Mouse (Mus musculus) CH12.LX (cell line): ENCODE measurements around the gene Gm10320. TPM values are rescaled to one million over a fixed set of nuclear protein-coding genes. Genes with fewer than 3 reads are reported as not detected.

Experiments
- DNase-seq: peaks from one replicate; pipeline ENCODE4 v3.0.0-alpha.2; 2013; ENCODE audit errors: extremely low read depth
- H3K27ac ChIP-seq: 2 replicates; pipeline ENCODE4 v1.5.1; 2012; ENCODE audit warnings: low read depth, mild to moderate bottlenecking, control low read depth, moderate library complexity; ENCODE audit not compliant: insufficient read depth
- H3K27me3 ChIP-seq: replicated peaks from 2 replicates; pipeline ENCODE3; 2012; ENCODE audit warnings: inconsistent platforms
- H3K36me3 ChIP-seq, 2 experiments: replicated peaks in 1 of 2; 2 replicates each; pipeline versions ENCODE3 to v1.6.1; 2012; ENCODE audit warnings: inconsistent platforms in 1 of 2, low read length in 1 of 2, mild to moderate bottlenecking in 1 of 2, mixed read lengths in 1 of 2, moderate library complexity in 1 of 2; ENCODE audit not compliant: control insufficient read depth in 1 of 2, insufficient read depth in 1 of 2
- H3K4me1 ChIP-seq, 2 experiments: 2 replicates each; pipeline ENCODE4 v1.6.1; 2012; ENCODE audit warnings: inconsistent platforms in 1 of 2, moderate library complexity in 1 of 2; ENCODE audit not compliant: insufficient read depth in 2 of 2, control insufficient read depth in 1 of 2
- H3K4me2 ChIP-seq: 2 replicates; pipeline ENCODE4 v1.6.1; 2012; ENCODE audit warnings: low read depth, mild to moderate bottlenecking, control low read depth; ENCODE audit not compliant: poor library complexity, insufficient read depth, severe bottlenecking
- H3K4me3 ChIP-seq, 3 experiments: fragments of 150-350 bp in 1 of 3; sonication (generic) in 1 of 3; replicated peaks in 1 of 3; 2 replicates each; pipeline versions ENCODE3 to v1.5.1; 2011 to 2012; ENCODE audit warnings: low read depth in 2 of 3, low read length in 2 of 3, mild to moderate bottlenecking in 2 of 3, moderate library complexity in 2 of 3, control low read depth in 1 of 3, improper control_type of control experiment in 1 of 3, inconsistent platforms in 1 of 3, mixed read lengths in 1 of 3; ENCODE audit not compliant: poor library complexity in 1 of 3
- H3K79me2 ChIP-seq: replicated peaks from 2 replicates; pipeline ENCODE4 v1.6.1; 2012; ENCODE audit warnings: mild to moderate bottlenecking, moderate library complexity; ENCODE audit not compliant: control insufficient read depth, poor library complexity, insufficient read depth, severe bottlenecking; ENCODE audit errors: extremely low read depth
- H3K9ac ChIP-seq: 2 replicates; pipeline ENCODE4 v1.6.1; 2012; ENCODE audit warnings: low read depth, mild to moderate bottlenecking, control low read depth, moderate library complexity; ENCODE audit not compliant: insufficient read depth
- H3K9me3 ChIP-seq: replicated peaks from 2 replicates; pipeline ENCODE3; 2012; ENCODE audit warnings: low read length, inconsistent platforms, mixed read lengths
- GABPA ChIP-seq: IDR thresholded peaks from 2 replicates; pipeline ENCODE4 v1.6.1; 2012; ENCODE audit warnings: low read depth, low read length, improper control_type of control experiment, inconsistent platforms; ENCODE audit not compliant: insufficient replicate concordance
- HCFC1 ChIP-seq: IDR thresholded peaks from 2 replicates; pipeline ENCODE4 v1.6.1; 2012; ENCODE audit warnings: low read depth, mild to moderate bottlenecking, inconsistent platforms, low read length, improper control_type of control experiment
- IRF4 ChIP-seq: IDR thresholded peaks from 2 replicates; pipeline ENCODE4 v1.6.1; 2014; ENCODE audit warnings: low read depth, mild to moderate bottlenecking, inconsistent platforms, low read length, improper control_type of control experiment
- JUN ChIP-seq: IDR thresholded peaks from 2 replicates; pipeline ENCODE4 v1.6.1; 2011; ENCODE audit warnings: low read depth, mild to moderate bottlenecking, low read length, improper control_type of control experiment, moderate library complexity; ENCODE audit not compliant: insufficient read depth
- JUND ChIP-seq: conservative IDR thresholded peaks from 2 replicates; pipeline ENCODE4 v1.6.1; 2011; ENCODE audit warnings: low read depth, low read length, improper control_type of control experiment
- KAT2A ChIP-seq: IDR thresholded peaks from 2 replicates; pipeline ENCODE4 v1.6.1; 2012; ENCODE audit warnings: low read length, improper control_type of control experiment, inconsistent platforms; ENCODE audit not compliant: insufficient replicate concordance
- MAFK ChIP-seq: IDR thresholded peaks from 2 replicates; pipeline ENCODE4 v1.6.1; 2011; ENCODE audit warnings: low read length, improper control_type of control experiment; ENCODE audit not compliant: insufficient replicate concordance
- MAX ChIP-seq: IDR thresholded peaks from 2 replicates; pipeline ENCODE4 v1.6.1; 2011; ENCODE audit warnings: low read length, improper control_type of control experiment
- MAZ ChIP-seq: IDR thresholded peaks from 2 replicates; pipeline ENCODE4 v1.6.1; 2012; ENCODE audit warnings: low read depth, mild to moderate bottlenecking, inconsistent platforms, low read length, improper control_type of control experiment, moderate library complexity
- MEF2A ChIP-seq: IDR thresholded peaks from 2 replicates; pipeline ENCODE4 v1.6.1; 2014; ENCODE audit warnings: low read depth, mild to moderate bottlenecking, inconsistent platforms, low read length, improper control_type of control experiment, borderline replicate concordance
- MXI1 ChIP-seq: IDR thresholded peaks from 2 replicates; pipeline ENCODE4 v1.6.1; 2011; ENCODE audit warnings: mild to moderate bottlenecking, low read depth, low read length, improper control_type of control experiment
- MYC ChIP-seq: IDR thresholded peaks from 2 replicates; pipeline ENCODE4 v1.6.1; 2011; ENCODE audit warnings: low read depth, mild to moderate bottlenecking, improper control_type of control experiment, low read length
- NELFE ChIP-seq: IDR thresholded peaks from 2 replicates; pipeline ENCODE4 v1.6.1; 2011; ENCODE audit warnings: low read depth, low read length, improper control_type of control experiment
- NRF1 ChIP-seq: IDR thresholded peaks from 2 replicates; pipeline ENCODE4 v1.6.1; 2014; ENCODE audit warnings: low read depth, mild to moderate bottlenecking, inconsistent platforms, low read length, improper control_type of control experiment, moderate library complexity
- PAX5 ChIP-seq: IDR thresholded peaks from 2 replicates; pipeline ENCODE4 v1.6.1; 2012; ENCODE audit warnings: low read length, inconsistent platforms, mixed read lengths
- POLR2A ChIP-seq: IDR thresholded peaks from 2 replicates; pipeline ENCODE4 v1.6.1; 2011; ENCODE audit warnings: low read depth, mild to moderate bottlenecking, improper control_type of control experiment, low read length
- SMC3 ChIP-seq: IDR thresholded peaks from 2 replicates; pipeline ENCODE4 v1.6.1; 2011; ENCODE audit warnings: low read depth, low read length, improper control_type of control experiment
- TBP ChIP-seq: conservative IDR thresholded peaks from 2 replicates; pipeline ENCODE4 v1.6.1; 2011; ENCODE audit warnings: low read depth, low read length, improper control_type of control experiment
- TCF12 ChIP-seq: IDR thresholded peaks from 2 replicates; pipeline ENCODE4 v1.6.1; 2014; ENCODE audit warnings: low read depth, mild to moderate bottlenecking, inconsistent platforms, low read length, improper control_type of control experiment
- UBTF ChIP-seq: IDR thresholded peaks from 2 replicates; pipeline ENCODE4 v1.6.1; 2012; ENCODE audit warnings: low read depth, mild to moderate bottlenecking, inconsistent platforms, low read length, improper control_type of control experiment, moderate library complexity
- USF1 ChIP-seq: IDR thresholded peaks from 2 replicates; pipeline ENCODE4 v1.6.1; 2014; ENCODE audit warnings: low read depth, mild to moderate bottlenecking, inconsistent platforms, low read length, improper control_type of control experiment
- USF2 ChIP-seq: conservative IDR thresholded peaks from 2 replicates; pipeline ENCODE4 v1.6.1; 2011; ENCODE audit warnings: low read depth, low read length, improper control_type of control experiment
- ZKSCAN1 ChIP-seq: IDR thresholded peaks from 2 replicates; pipeline ENCODE4 v1.6.1; 2012; ENCODE audit warnings: low read depth, inconsistent platforms, low read length, improper control_type of control experiment, borderline replicate concordance
- ZNF384 ChIP-seq: IDR thresholded peaks from 2 replicates; pipeline ENCODE4 v1.6.1; 2012; ENCODE audit warnings: low read depth, low read length, improper control_type of control experiment, inconsistent platforms
- dilution Hi-C: fragments of 300-500 bp; cut with MboI; formaldehyde crosslinking; loops from 2 replicates; pipeline ENCODE4 v1.14.3; 2020; ENCODE audit warnings: low sequenced_read_pairs; ENCODE audit not compliant: extremely low pct_unique_long_range_greater_than_20kb, extremely low pct_ligation_motif_present
- in situ Hi-C: fragments of 300-500 bp; cut with MboI; formaldehyde crosslinking; loops from 3 replicates; pipeline ENCODE4 v1.14.3; 2019; ENCODE audit warnings: low sequenced_read_pairs, low pct_ligation_motif_present, low pct_unique_long_range_greater_than_20kb, mixed read lengths
- polyA plus RNA-seq: library from polyadenylated mRNA; unstranded; fragments of >175 nt; gene quantifications from 2 replicates; pipeline ENCODE4 v1.2.1, GENCODE M21; 2012; ENCODE audit warnings: low read depth; ENCODE audit not compliant: insufficient read length
- total RNA-seq, 2 experiments: library from RNA; depleted of rRNA; stranded (reverse); fragments of 300-350 nt in 1 of 2; fragments of >200 nt in 1 of 2; gene quantifications; 2 replicates each; pipeline ENCODE4 v1.2.3; 2012 to 2014

Gene Gm10320
- total and polyA plus RNA-seq, 3 experiments: 1.8 to 13.4 (median 8.0) TPM

DNA sequence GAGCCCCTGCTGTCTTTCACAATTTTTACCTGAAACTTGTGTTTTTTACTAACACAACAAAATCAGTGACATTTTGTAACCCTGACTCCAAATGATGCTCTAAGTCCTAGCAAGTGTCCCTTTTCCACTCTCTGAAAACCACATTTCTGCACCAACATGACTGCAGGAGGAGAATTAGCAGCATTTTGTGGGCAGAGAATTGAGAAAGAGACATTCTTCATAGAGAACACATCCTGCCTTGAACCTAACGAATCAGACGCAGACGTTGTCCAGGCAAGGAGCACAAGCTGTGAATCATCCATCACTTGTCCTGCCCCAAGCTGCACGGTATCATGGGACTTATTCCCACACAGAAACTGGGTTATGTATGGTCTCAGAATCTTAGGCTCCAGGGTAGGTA is 38.7 kb downstream of the Gm10320 start:
- H3K9me3 ChIP-seq: peaks cover 10% of the 10 kb centered on the region
- peaks cover 0 to 9% of the 10 kb centered on the region in 2 experiments; a peak in 2 of 4 replicates for H3K4me1 ChIP-seq
- H3K36me3 ChIP-seq: no peaks in the 10 kb centered on the region
- no peaks in the 10 kb centered on the region for H3K27me3 ChIP-seq
- DNase-seq: no peak
- no peaks in the 10 kb centered on the region for H3K79me2 ChIP-seq
- no peak overlapping the region for H3K9ac ChIP-seq
- in situ Hi-C loops: no loop called here
- no peak overlapping the region for H3K4me3 ChIP-seq
- no peak overlapping the region for H3K4me2 ChIP-seq
- TF ChIP-seq MAZ (no peak), TCF12 (no peak), MAX (no peak), ZNF384 (no peak), KAT2A (no peak), GABPA (no peak), USF1 (no peak), HCFC1 (no peak), TBP (no peak), ZKSCAN1 (no peak), UBTF (no peak), NRF1 (no peak), POLR2A (no peak), PAX5 (no peak), SMC3 (no peak), IRF4 (no peak), NELFE (no peak), JUN (no peak), MXI1 (no peak)
- TF ChIP-seq, all 38 proteins: peak for 0
- H3K27ac ChIP-seq: no peak overlapping the region
- dilution Hi-C loops: no loop called here

DNA sequence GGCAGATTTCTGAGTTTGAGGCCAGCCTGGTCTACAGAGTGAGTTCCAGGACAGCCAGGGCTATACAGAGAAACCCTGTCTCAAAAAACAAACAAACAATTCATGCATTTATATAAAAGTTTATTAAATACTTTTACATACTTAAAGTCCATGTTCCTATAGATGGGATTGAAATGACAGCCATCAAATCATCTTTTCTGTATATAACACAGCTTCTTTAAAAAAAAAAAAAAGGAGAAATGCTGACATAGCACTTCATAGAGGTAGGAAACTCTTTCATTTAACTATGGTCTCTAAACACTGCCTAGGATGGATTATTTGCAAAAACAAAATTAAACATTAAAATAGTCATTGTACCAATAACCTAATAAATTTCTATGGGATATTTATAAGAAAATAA is 43.1 kb downstream of the Gm10320 start:
- Histone ChIP-seq H3K36me3 (no peaks in the 10 kb centered on the region), H3K4me2 (no peak overlapping the region), H3K4me1 (no peaks in the 10 kb centered on the region), H3K9me3 (peaks cover 10% of the 10 kb centered on the region), H3K9ac (no peak overlapping the region), H3K27me3 (no peaks in the 10 kb centered on the region), H3K79me2 (no peaks in the 10 kb centered on the region), H3K27ac (no peak overlapping the region), H3K4me3 (no peak overlapping the region)
- TF ChIP-seq MYC (no peak), MAFK (0 out of 2 replicates have a peak, but pooled peaks have one; percentile 44), USF2 (no peak), MEF2A (no peak), JUND (no peak)
- dilution Hi-C loops (no loop called here), in situ Hi-C loops (no loop called here)
- no peak for DNase-seq
